Comparison of ENCODE assay signal across 18 mouse cellular contexts in the genomic region with DNA sequence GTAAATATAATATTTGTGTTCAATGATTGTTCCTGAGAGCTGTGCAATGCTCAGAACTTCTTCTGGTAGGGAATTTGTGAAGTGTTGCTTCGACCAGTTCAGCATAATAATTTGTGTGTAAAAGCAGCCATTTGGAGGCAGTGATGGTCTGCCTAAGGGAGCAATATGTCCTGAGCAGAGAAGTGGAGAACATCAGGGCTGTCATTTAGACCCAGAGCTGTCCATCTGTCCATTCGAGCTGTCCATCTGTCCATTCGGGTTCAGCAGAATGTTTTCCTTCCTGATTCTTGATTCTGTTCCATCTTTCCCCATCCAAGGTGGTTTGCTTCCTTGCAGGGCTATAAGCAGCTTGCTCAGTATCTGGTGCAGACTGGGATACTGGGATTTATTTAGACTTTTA. TPM values are rescaled to one million over a fixed set of nuclear protein-coding genes. Genes with fewer than 3 reads are reported as not detected.
A peak's percentile ranks its signal among the peaks of the same experiment; 100 is the strongest.
DNase-seq lines count a peak whose midpoint lies in the region; ATAC-seq and TF ChIP-seq lines count a peak whose summit lies in the region.
"Had no signal": no experiment of that assay in that cellular context is flagged by ENCODE, and none has a peak within 500 bp of the region (broad histone marks: within the 10 kb centered on the region; RNA-seq: fewer than 3 reads in every experiment).

No protein-coding gene starts in this region.

- no peak overlapping the region for H3K4me2 ChIP-seq in forebrain, postnatal 0 days (ENCODE audit: low read depth)
- H3K4me2 ChIP-seq in lung, embryonic 14.5 days: no peak overlapping the region
- H3K4me2 ChIP-seq in hindbrain, postnatal 0 days (ENCODE audit: low read depth, low read length): no peak overlapping the region
- H3K4me2 ChIP-seq: heart, embryonic 13.5 days; midbrain, embryonic 12.5 days had no signal

- TF ChIP-seq POLR2A in cerebellum, adult 2 months (IDR thresholded peaks at IDR 0.05; ENCODE audit: borderline replicate concordance, insufficient read depth, low read length): no peak

- TF ChIP-seq CTCF in forebrain, postnatal 0 days (IDR thresholded peaks at IDR 0.05; ENCODE audit: low read depth): peak; percentile 8; the same call in 1 of the 2 replicates
- peak; percentile 20 for TF ChIP-seq CTCF in lung, embryonic 14.5 days (IDR thresholded peaks at IDR 0.05; ENCODE audit: low read depth)
- 0 out of 2 replicates have a peak, but pooled peaks have one; percentile 10 for TF ChIP-seq CTCF in cerebellum, adult 2 months (IDR thresholded peaks at IDR 0.05; ENCODE audit: borderline replicate concordance, insufficient read depth, low read depth, low read length)
- peak; percentile 38; the same call in 1 of the 2 replicates for TF ChIP-seq CTCF in hindbrain, postnatal 0 days (IDR thresholded peaks at IDR 0.05; ENCODE audit: low read depth)

- peak; percentile 26 for DNase-seq in forebrain, postnatal 0 days
- DNase-seq in forebrain, embryonic 10.5 days (ENCODE audit: extremely low spot score, low spot score): no peak
- DNase-seq in lung, embryonic 14.5 days: no peak
- no peak for DNase-seq in lung, postnatal 36 days
- peak in 1 of 2 experiments; percentile 41 for DNase-seq in cerebellum, adult 2 months
- peak; percentile 37 for DNase-seq in hindbrain, postnatal 0 days (ENCODE audit: low spot score)
- no peak for DNase-seq in kidney, postnatal 4 days
- no peak for DNase-seq in embryo, embryonic 10 days (ENCODE audit: low spot score)
- DNase-seq: layer of hippocampus, adult 9-11 months; lung, postnatal 14 days had no signal

- 0 out of 2 replicates have a peak, but pooled peaks cover 3% of the 10 kb centered on the region for H3K4me1 ChIP-seq in forebrain, postnatal 0 days (ENCODE audit: insufficient read depth)
- H3K4me1 ChIP-seq in forebrain, embryonic 10.5 days: peaks cover 36% of the 10 kb centered on the region
- peaks cover 5% of the 10 kb centered on the region; the same call in 1 of the 2 replicates for H3K4me1 ChIP-seq in lung, embryonic 14.5 days (ENCODE audit: insufficient read depth)
- H3K4me1 ChIP-seq in cerebellum, adult 2 months (ENCODE audit: control insufficient read depth, insufficient read depth, low read length): no peaks in the 10 kb centered on the region
- H3K4me1 ChIP-seq in hindbrain, postnatal 0 days (ENCODE audit: insufficient read depth, low read length): peaks cover 5% of the 10 kb centered on the region; the same call in 1 of the 2 replicates

- ATAC-seq in forebrain, postnatal 0 days: no peak
- ATAC-seq in lung, embryonic 14.5 days (ENCODE audit: insufficient read depth): no peak
- 0 out of 2 replicates have a peak, but pooled peaks have one; percentile 51 for ATAC-seq in hindbrain, postnatal 0 days
- ATAC-seq: Patski had no signal

- H3K36me3 ChIP-seq in forebrain, postnatal 0 days (ENCODE audit: insufficient read depth): no peaks in the 10 kb centered on the region
- H3K36me3 ChIP-seq in forebrain, embryonic 10.5 days (replicated peaks): no peaks in the 10 kb centered on the region
- H3K36me3 ChIP-seq in lung, embryonic 14.5 days (ENCODE audit: insufficient read depth): no peaks in the 10 kb centered on the region
- no peaks in the 10 kb centered on the region for H3K36me3 ChIP-seq in hindbrain, postnatal 0 days (ENCODE audit: insufficient read depth, low read length)
- H3K36me3 ChIP-seq: heart, embryonic 13.5 days; midbrain, embryonic 12.5 days had no signal

- H3K9ac ChIP-seq in forebrain, postnatal 0 days: no peak overlapping the region
- H3K9ac ChIP-seq in lung, embryonic 14.5 days: no peak overlapping the region
- no peak overlapping the region for H3K9ac ChIP-seq in hindbrain, postnatal 0 days (replicated peaks; ENCODE audit: low read length)
- H3K9ac ChIP-seq: heart, embryonic 13.5 days; liver, embryonic 14.5 days; midbrain, embryonic 12.5 days had no signal

- no peaks in the 10 kb centered on the region for H3K27me3 ChIP-seq in forebrain, postnatal 0 days (ENCODE audit: insufficient read depth, low read length)
- no peaks in the 10 kb centered on the region for H3K27me3 ChIP-seq in forebrain, embryonic 10.5 days (ENCODE audit: poor library complexity, severe bottlenecking)
- no peaks in the 10 kb centered on the region for H3K27me3 ChIP-seq in lung, embryonic 14.5 days (ENCODE audit: insufficient read depth, low read length)
- H3K27me3 ChIP-seq in cerebellum, adult 2 months (ENCODE audit: control insufficient read depth, insufficient read depth, low read length): no peaks in the 10 kb centered on the region
- no peaks in the 10 kb centered on the region for H3K27me3 ChIP-seq in hindbrain, postnatal 0 days (ENCODE audit: insufficient read depth, low read length)
- H3K27me3 ChIP-seq: heart, embryonic 13.5 days; Patski had no signal

- H3K9me3 ChIP-seq in forebrain, postnatal 0 days (ENCODE audit: low read length): no peaks in the 10 kb centered on the region
- H3K9me3 ChIP-seq in forebrain, embryonic 10.5 days: peaks cover 4% of the 10 kb centered on the region; the same call in 1 of the 2 replicates
- no peaks in the 10 kb centered on the region for H3K9me3 ChIP-seq in lung, embryonic 14.5 days (ENCODE audit: low read depth, low read length)
- H3K9me3 ChIP-seq in hindbrain, postnatal 0 days (ENCODE audit: low read length): no peaks in the 10 kb centered on the region
- H3K9me3 ChIP-seq: heart, embryonic 13.5 days had no signal

- WGBS in forebrain, postnatal 0 days: 52% methylated on average over 3 of the region's 3 CpGs
- 87% methylated on average over 3 of the region's 3 CpGs for WGBS in forebrain, embryonic 10.5 days
- WGBS in lung, embryonic 14.5 days: 66% methylated on average over 3 of the region's 3 CpGs
- 8% methylated on average over 3 of the region's 3 CpGs for WGBS in cerebellum, adult 2 months
- 32% methylated on average over 3 of the region's 3 CpGs for WGBS in hindbrain, postnatal 0 days

- H3K27ac ChIP-seq in forebrain, postnatal 0 days (ENCODE audit: low read depth, low read length): no peak overlapping the region
- no peak overlapping the region for H3K27ac ChIP-seq in forebrain, embryonic 10.5 days
- H3K27ac ChIP-seq in lung, embryonic 14.5 days (ENCODE audit: low read depth): no peak overlapping the region
- no peak overlapping the region for H3K27ac ChIP-seq in cerebellum, adult 2 months (ENCODE audit: insufficient read depth, low read length)
- H3K27ac ChIP-seq in hindbrain, postnatal 0 days: no peak overlapping the region
- H3K27ac ChIP-seq: heart, embryonic 13.5 days; liver, embryonic 14.5 days; midbrain, embryonic 12.5 days had no signal

- H3K4me3 ChIP-seq in forebrain, postnatal 0 days (ENCODE audit: low read depth, low read length): no peak overlapping the region
- no peak overlapping the region for H3K4me3 ChIP-seq in forebrain, embryonic 10.5 days
- H3K4me3 ChIP-seq in lung, embryonic 14.5 days (ENCODE audit: low read depth, low read length): no peak overlapping the region
- no peak overlapping the region for H3K4me3 ChIP-seq in cerebellum, adult 2 months (replicated peaks; ENCODE audit: insufficient read depth, low read depth, low read length)
- H3K4me3 ChIP-seq in hindbrain, postnatal 0 days (ENCODE audit: low read length): no peak overlapping the region
- H3K4me3 ChIP-seq: heart, embryonic 13.5 days; midbrain, embryonic 12.5 days had no signal

RNA-seq across cellular contexts. Expression of a gene that starts 33.4 kb away (rescaled TPM):
- not detected in 2 replicates for total RNA-seq in forebrain, postnatal 0 days (2014; rRNA removed)
- polyA plus RNA-seq in forebrain, postnatal 0 days (2015; fragmentation: Nextera tagmentation; extraction: Ambion mirVana): 0.28 TPM in 1 of 2 replicates, not detected in the other
- not detected in 2 replicates for polyA plus RNA-seq in forebrain, embryonic 10.5 days (2016; fragmentation: Nextera tagmentation; extraction: Ambion mirVana)
- polyA plus RNA-seq in lung, embryonic 14.5 days (2014; fragmentation: Nextera tagmentation; extraction: Ambion mirVana): 0.83 TPM in 1 of 2 replicates, not detected in the other
- 0.26 TPM in 1 of 2 replicates, not detected in the other for polyA plus RNA-seq in cerebellum, adult 2 months (2012; rRNA removed)
- total RNA-seq in hindbrain, postnatal 0 days (2014; rRNA removed): not detected in 2 replicates
- polyA plus RNA-seq in hindbrain, postnatal 0 days (2015; fragmentation: Nextera tagmentation; extraction: Ambion mirVana): 0.26 and 0.35 TPM in 2 replicates
- total RNA-seq: hematopoietic stem cell, adult 5-6 weeks; left cerebral cortex, postnatal 36 days had no signal
- polyA plus RNA-seq: forebrain, embryonic 11.5 days; heart, embryonic 13.5 days; kidney, embryonic 14.5 days; liver, embryonic 14.5 days; midbrain, embryonic 12.5 days; Patski had no signal

Comparison
In these comparisons a context has a peak if more than half of its experiments do, and no peak if none do; other contexts are left out.
1. DNase-seq: peak in forebrain, postnatal 0 days (single experiment) and hindbrain, postnatal 0 days (single experiment); none in forebrain, embryonic 10.5 days (single experiment), lung, embryonic 14.5 days (single experiment), lung, postnatal 36 days (single experiment), kidney, postnatal 4 days (0 of 2) and embryo, embryonic 10 days (single experiment).
2. Peak in every context shown above with its lines, with median percentiles within 50 percentile points of each other: CTCF ChIP-seq.